Mouse (Mus musculus): ENCODE results near the gene Ddi2.

GRCm38 (mm10) chr4:141731766-141732165 is 8.5 kb upstream of the Ddi2 start:
- TF ChIP-seq MYOD1 (IDR thresholded peaks at IDR 0.05; ENCODE audit: control insufficient read depth, insufficient read length, low read depth) = no peak
- no peak for TF ChIP-seq CTCF (IDR thresholded peaks at IDR 0.05; ENCODE audit: control insufficient read depth, insufficient read depth, insufficient read length)
- no peak for TF ChIP-seq MYOG (IDR thresholded peaks at IDR 0.05; ENCODE audit: control insufficient read depth, extremely low read depth, insufficient read length)
- no peak for TF ChIP-seq MAX (IDR thresholded peaks at IDR 0.05)
- no peak for TF ChIP-seq USF1 (IDR thresholded peaks at IDR 0.05; ENCODE audit: low read depth)
- no peak for TF ChIP-seq FOSL1 (IDR thresholded peaks at IDR 0.05; ENCODE audit: insufficient read depth, low read length, poor library complexity, severe bottlenecking)
- TF ChIP-seq CEBPB (IDR thresholded peaks at IDR 0.05; ENCODE audit: low read depth) = no peak

All from C2C12 (cell line).